Mouse (Mus musculus) heart, embryonic 13.5 days (tissue): Measurements from ENCODE around the gene Ptpn11. TPM values are rescaled to one million over a fixed set of nuclear protein-coding genes. Genes with fewer than 3 reads are reported as not detected.

Source experiments
- polyA plus RNA-seq: library from polyadenylated mRNA; unstranded; fragments of >200 nt; fragmentation: Nextera tagmentation; extraction: Ambion mirVana; gene quantifications from 2 replicates; pipeline ENCODE4 v1.2.1, GENCODE M21; 2015

Gene Ptpn11
- polyA plus RNA-seq, 1 experiment from 2014 or later, result 18.4 TPM

Other genes starting within 250 kb of the Ptpn11 start
- gene Rph3a, start 181.3 kb downstream of the Ptpn11 start, polyA plus RNA-seq, result 0.08 TPM in 1 of 2 replicates, not detected in the other
- gene Rpl6, start 13.1 kb upstream of the Ptpn11 start, polyA plus RNA-seq, result 368 and 390 TPM in 2 replicates
- 2.8 and 3.3 TPM in 2 replicates for gene Hectd4, start 28.8 kb upstream of the Ptpn11 start, polyA plus RNA-seq
- gene Trafd1, start 194.2 kb upstream of the Ptpn11 start, polyA plus RNA-seq, result 69.5 and 76.5 TPM in 2 replicates
- gene Naa25, start 206.5 kb upstream of the Ptpn11 start, polyA plus RNA-seq, result 30.4 and 34.7 TPM in 2 replicates